Mouse (Mus musculus) splenic B cell, adult 2 months (primary cell): ENCODE data around the gene Ctnnd2.

Experiments used
- DNase-seq: peaks from one replicate; pipeline ENCODE4 v3.0.0-alpha.2; 2011; ENCODE audit warnings: low read depth, low spot score
- H3K27me3 ChIP-seq: 2 replicates; pipeline ENCODE4 v1.6.1; 2012; ENCODE audit warnings: mild to moderate bottlenecking, low read length, moderate library complexity, mixed read lengths; ENCODE audit not compliant: control insufficient read depth, poor library complexity, insufficient read depth, severe bottlenecking
- H3K36me3 ChIP-seq: 2 replicates; pipeline ENCODE4 v1.6.1; 2012; ENCODE audit warnings: mild to moderate bottlenecking, low read length, moderate library complexity, mixed read lengths; ENCODE audit not compliant: control insufficient read depth, poor library complexity, insufficient read depth, severe bottlenecking

Gene Ctnnd2

GRCm38 (mm10) chr15:30694286-30694685, 521.9 kb downstream of the Ctnnd2 start:
- H3K27me3 ChIP-seq = no peaks in the 10 kb centered on the region
- DNase-seq = no peak
- no peaks in the 10 kb centered on the region for H3K36me3 ChIP-seq

DNA sequence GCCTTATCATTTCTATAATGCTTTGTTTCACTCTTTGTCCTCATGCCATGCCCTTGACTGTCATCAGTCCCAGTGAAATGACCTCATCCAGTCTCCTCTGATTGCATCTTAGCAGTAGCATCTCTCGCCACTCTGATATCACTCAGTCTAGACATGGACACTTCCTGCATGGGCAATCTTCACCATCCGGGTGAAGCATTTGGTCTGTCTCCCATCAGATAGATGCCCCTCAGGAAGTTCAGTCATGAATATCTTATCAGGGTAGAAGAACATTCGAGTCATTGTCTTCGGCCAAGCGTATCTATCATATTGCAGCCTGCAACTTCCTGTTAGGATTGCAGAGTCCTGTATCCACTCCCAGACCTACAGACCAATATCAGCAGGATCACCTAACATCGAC, 523.5 kb downstream of the Ctnnd2 start:
- no peaks in the 10 kb centered on the region for H3K27me3 ChIP-seq

GRCm38 (mm10) chr15:30697356-30697755, 525.0 kb downstream of the Ctnnd2 start:
- H3K36me3 ChIP-seq = no peaks in the 10 kb centered on the region
- H3K27me3 ChIP-seq = no peaks in the 10 kb centered on the region
- DNase-seq = no peak

More for the DNA sequence above, 523.5 kb downstream of the Ctnnd2 start:
- no peak for DNase-seq
- no peaks in the 10 kb centered on the region for H3K36me3 ChIP-seq

- H3K27me3 ChIP-seq = no peaks in the 10 kb centered on the region
- no peaks in the 10 kb centered on the region for H3K36me3 ChIP-seq
- peak; percentile 1 for DNase-seq
Measured at GRCm38 (mm10) chr15:30700762-30701161, 528.4 kb downstream of the Ctnnd2 start.

DNA sequence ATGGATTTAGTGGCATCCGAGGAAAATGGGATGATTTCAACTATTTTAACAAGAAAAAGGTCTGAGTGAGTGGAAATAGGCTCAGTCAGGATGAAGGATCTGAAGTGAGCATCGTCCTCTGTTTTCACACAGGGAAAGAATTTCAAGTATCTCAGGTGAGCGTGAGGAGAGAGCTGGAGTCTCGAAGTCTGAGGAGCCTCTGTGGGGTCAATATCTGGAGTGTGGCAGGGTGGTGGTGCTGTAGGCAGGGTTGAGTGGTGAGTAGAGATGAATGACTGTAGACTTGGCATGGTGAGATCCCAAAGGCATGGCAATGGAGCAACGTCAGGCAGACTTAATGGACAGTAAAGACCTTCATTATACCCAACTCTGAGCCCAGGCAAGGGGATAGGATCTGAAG, 529.2 kb downstream of the Ctnnd2 start:
- Histone ChIP-seq H3K27me3 (no peaks in the 10 kb centered on the region), H3K36me3 (no peaks in the 10 kb centered on the region)
- no peak for DNase-seq

DNA sequence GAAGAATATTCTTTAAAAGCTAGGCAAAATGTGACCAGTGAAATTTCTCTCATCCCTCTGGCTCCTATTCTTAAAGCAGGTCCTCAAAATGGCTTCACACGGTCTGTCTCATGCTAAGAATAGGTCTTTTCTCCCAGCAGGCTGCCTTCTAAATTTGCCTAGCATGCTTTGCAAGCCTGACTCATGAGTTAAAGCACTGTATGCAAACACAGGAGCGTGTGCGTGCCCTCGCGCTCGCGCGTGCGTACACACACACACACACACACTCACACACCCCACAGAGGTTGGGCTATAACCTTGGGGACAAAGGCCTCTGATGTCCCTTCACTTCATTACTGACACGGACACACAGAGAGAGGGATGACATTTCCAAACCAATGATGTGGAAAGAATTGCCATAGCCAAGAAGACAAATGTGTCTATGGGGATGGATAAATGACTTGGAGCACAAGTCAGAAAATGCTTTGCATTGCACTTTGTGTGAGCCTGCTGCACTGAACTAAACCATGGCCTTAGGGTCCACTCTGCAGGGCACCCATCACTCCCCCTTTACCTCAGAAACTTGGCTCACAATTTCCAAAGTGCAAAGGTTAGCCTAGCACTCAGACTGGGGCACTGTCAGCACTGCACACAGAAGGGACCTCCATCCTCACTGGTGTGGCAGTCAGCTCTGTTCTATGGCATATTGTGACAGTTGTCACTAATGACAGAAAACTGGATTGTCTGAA, 536.8 kb downstream of the Ctnnd2 start:
- no peaks in the 10 kb centered on the region for H3K27me3 ChIP-seq
- H3K36me3 ChIP-seq = no peaks in the 10 kb centered on the region
- no peak for DNase-seq

DNA sequence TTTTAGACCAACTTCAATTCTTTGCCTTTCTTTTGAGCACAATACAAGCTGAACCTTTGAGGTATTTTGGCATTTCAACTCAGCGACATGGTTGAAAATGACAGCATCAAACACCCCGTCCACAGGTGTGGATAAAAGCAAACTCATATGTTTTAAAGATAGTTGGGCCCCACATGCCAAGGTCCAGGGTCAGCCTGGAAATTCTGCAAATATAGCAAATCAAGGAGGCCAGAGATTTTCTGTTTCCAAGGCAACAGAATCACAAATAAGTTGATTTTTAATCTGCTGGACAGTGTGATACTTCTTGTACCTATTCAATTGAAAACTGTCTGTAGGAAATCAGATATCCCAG, 537.3 kb downstream of the Ctnnd2 start:
- H3K36me3 ChIP-seq = no peaks in the 10 kb centered on the region
- no peak for DNase-seq
- H3K27me3 ChIP-seq = no peaks in the 10 kb centered on the region

DNA sequence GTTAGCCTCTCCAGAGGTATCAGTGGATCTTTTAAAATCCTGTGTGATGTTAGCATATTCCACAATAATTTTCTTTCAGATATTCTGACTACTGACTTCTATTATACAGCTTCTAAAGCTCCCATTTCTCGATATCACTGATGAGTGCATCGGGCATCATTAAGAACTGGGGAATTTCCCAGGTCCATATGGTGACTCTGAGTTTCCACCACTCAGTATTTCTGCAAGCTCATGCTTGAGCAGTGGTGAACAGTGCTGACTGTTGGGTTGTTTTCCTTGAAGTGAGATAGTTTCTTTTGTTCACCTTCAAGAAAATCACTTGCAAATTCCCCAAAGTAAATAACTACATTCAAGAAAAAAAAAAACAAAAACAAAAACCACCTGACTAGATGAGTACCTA, 542.4 kb downstream of the Ctnnd2 start:
- H3K36me3 ChIP-seq = no peaks in the 10 kb centered on the region
- no peak for DNase-seq

DNA sequence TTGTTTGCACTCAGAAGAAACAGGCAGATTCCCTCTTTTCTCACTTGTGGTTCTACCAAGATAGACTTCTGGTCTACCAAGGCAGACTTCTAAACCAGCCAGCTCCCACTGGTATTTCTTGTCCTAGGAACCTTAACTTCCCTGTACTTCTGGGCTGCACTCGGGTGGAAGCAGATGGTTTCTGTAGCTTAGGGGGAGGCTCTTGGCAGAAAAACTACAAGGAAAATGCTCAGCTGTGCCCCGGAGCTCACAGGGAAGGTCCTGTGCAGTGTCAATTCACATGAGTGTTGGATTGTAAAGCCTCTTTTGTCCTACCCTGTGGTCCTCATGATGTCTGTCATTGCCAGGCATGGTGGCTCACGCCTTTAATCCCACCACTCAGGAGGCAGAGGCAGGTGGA, 546.4 kb downstream of the Ctnnd2 start:
- no peaks in the 10 kb centered on the region for H3K36me3 ChIP-seq
- no peaks in the 10 kb centered on the region for H3K27me3 ChIP-seq
- DNase-seq = no peak

More for the DNA sequence above, 542.4 kb downstream of the Ctnnd2 start:
- H3K27me3 ChIP-seq = no peaks in the 10 kb centered on the region

DNA sequence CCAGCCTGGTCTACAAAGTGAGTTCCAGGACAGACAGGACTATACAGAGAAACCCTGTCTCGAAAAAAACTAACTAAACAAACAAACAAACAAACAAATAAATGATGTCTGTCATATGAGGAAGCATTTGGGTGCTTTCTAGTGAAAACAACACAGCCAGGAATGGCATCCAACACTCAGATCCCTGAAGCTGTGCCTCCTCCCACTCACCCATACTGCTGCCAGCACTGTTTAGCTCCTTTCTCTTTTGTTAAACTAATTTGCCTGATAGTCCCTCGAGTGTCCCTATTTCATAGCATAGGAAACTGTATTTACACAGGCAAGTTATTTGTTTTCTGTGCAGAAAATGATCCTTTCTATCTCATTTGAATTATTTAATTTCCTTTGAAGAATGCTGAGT, 546.8 kb downstream of the Ctnnd2 start:
- H3K27me3 ChIP-seq = no peaks in the 10 kb centered on the region
- no peaks in the 10 kb centered on the region for H3K36me3 ChIP-seq
- DNase-seq = no peak

DNA sequence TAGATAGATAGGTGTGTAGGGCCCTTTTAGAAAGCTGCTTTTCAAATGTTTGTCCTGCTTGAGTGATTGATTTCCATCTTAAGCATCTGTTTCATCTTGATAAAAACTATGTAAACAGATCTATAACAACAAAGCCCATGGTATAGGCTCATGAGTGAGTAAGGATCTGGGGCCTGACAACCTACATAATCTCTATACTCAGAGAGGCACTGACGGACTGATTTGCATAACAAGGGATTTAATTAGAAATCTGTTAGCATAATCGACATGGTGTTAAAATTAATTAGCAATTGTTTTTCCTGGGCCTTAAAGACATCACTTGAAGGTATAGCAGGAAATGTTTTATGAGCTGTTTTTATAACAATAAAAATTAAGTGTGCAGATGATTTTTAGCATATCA, 548.7 kb downstream of the Ctnnd2 start:
- no peaks in the 10 kb centered on the region for H3K27me3 ChIP-seq
- no peaks in the 10 kb centered on the region for H3K36me3 ChIP-seq
- DNase-seq = no peak

DNA sequence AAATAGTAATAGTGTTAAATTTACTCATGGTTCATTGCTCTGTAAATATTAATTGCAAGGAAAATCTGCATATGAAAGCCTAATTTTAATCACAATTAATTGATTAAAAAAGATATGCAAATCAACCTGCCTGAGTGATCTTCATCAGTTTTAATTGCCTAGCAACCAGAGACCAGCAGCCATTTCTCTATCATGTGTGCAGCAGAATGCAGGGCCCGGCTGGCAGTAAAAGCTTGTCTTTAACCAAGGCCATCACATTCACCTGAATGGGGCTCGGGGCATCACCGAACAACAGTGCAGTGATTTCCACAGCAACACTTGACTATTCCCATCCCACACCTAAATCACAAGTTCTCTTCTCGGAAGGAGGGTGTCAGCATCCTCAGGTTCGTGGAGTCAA, 553.7 kb downstream of the Ctnnd2 start:
- Histone ChIP-seq H3K27me3 (no peaks in the 10 kb centered on the region), H3K36me3 (no peaks in the 10 kb centered on the region)
- DNase-seq = no peak

DNA sequence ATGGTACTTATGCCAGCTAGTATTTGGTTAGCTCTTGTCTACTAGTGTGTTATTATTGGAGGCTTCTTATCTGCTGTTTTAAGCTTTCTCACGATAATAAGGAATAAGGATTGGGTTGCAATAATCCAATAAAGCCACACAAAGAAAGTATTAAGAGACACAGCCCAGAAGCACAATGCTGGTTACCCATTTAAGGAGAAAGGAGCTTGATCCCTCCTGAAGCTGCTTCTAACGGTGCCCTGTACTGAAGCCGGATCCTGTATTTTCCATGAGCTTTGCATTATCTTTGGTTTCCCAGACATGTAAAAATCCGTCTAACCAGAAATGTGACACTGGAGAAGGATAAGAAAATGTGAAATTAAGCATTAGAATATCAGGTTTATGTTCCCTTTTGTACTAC, 565.8 kb downstream of the Ctnnd2 start:
- DNase-seq = no peak
- H3K27me3 ChIP-seq = no peaks in the 10 kb centered on the region
- no peaks in the 10 kb centered on the region for H3K36me3 ChIP-seq

GRCm38 (mm10) chr15:30740728-30741127, 568.3 kb downstream of the Ctnnd2 start:
- Histone ChIP-seq H3K36me3 (no peaks in the 10 kb centered on the region), H3K27me3 (no peaks in the 10 kb centered on the region)
- DNase-seq = peak; percentile 61

DNA sequence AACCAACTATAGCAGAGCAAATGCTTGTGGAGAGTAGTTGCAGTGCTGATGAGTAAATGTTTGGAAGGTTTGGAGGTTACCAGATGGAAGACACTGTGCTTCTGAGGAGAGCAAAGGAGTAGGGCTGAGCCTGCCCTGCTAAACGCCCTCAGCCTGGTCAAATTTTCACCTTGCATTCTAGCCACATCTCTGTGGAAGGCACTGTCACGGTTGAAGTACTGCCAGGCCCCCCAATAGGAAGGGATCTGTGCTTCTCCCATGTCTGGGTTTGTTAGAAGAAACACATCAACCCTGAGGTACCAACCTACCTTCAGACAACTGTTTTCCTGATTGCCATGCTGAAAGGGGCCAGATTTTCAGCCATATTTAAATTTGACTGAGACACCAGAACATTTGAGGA, 585.6 kb downstream of the Ctnnd2 start:
- no peaks in the 10 kb centered on the region for H3K27me3 ChIP-seq
- no peak for DNase-seq
- no peaks in the 10 kb centered on the region for H3K36me3 ChIP-seq

DNA sequence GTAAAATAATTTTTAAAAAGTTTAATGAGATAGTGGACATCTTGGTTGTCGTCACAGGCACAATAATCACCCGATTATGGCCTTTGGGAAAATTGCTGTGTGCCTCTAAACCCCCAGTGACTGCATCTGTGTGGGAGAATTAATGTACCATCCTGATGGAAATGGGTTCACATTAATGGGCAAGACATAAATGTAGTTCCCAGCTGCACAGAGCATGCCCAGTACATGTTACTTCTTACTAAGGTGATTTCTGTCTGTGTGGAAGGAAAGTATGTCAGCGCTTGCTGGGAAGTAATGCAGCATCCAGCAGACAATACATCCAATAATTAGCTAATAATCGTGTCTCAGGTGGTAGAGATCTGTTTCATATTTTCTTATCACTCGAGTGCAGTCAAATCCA, 589.8 kb downstream of the Ctnnd2 start:
- no peaks in the 10 kb centered on the region for H3K36me3 ChIP-seq
- DNase-seq = no peak
- H3K27me3 ChIP-seq = no peaks in the 10 kb centered on the region
